Mouse (Mus musculus): ENCODE data around the gene Gm10277.

- TF ChIP-seq MAX (IDR thresholded peaks at IDR 0.05) (no peak), MYOD1 (IDR thresholded peaks at IDR 0.05; ENCODE audit: control insufficient read depth, insufficient read length, low read depth) (no peak), CTCF (IDR thresholded peaks at IDR 0.05; ENCODE audit: control insufficient read depth, insufficient read depth, insufficient read length) (no peak)
Observed at GRCm38 (mm10) chr11:77771879-77772713, 15.5 kb downstream of the Gm10277 start.
